Mouse (Mus musculus): ENCODE results near the gene D17Wsu92e. TPM values are rescaled to one million over a fixed set of nuclear protein-coding genes. Genes with fewer than 3 reads are reported as not detected.

Gene D17Wsu92e
- polyA plus RNA-seq, 1 experiment from 2014 or later = 17.6 TPM

GRCm38 (mm10) chr17:27768817-27769542 is 51.5 kb downstream of the D17Wsu92e start:
- peak; percentile 81 for DNase-seq (ENCODE audit: low spot score)
- Histone ChIP-seq H3K9me3 (replicated peaks) (no peaks in the 10 kb centered on the region; the same call in 1 of the 2 replicates), H3K4me1 (peaks cover 13% of the 10 kb centered on the region), H3K4me3 (no peak overlapping the region), H3K36me3 (peaks cover 77% of the 10 kb centered on the region), H3K27me3 (ENCODE audit: low read depth, poor library complexity, severe bottlenecking) (no peaks in the 10 kb centered on the region), H3K27ac (no peak overlapping the region)
- WGBS = 69% methylated on average over 8 of the region's 8 CpGs

DNA sequence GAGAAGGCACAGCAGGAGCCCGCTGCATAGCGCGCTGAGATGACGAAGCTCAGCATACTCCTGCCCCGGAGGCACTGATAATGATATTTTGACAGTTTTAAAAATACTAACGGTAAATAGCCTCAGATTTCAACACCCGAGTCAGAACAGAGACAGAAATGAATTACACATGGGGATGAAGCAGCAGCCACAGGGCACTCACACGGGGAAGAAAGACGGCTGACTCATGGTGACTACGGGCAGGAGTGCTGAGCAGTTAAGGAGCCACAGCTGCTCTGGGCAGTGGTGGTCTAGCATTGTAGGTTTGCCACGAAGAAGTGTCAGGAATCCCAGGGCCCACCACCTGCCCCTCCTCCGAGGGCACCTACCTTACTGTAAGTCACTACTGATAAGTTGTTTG is 52.9 kb downstream of the D17Wsu92e start:
- Histone ChIP-seq H3K36me3 (peaks cover 89% of the 10 kb centered on the region), H3K4me1 (peaks cover under 1% of the 10 kb centered on the region; the same call in 1 of the 2 replicates), H3K27ac (no peak overlapping the region), H3K9me3 (replicated peaks) (no peaks in the 10 kb centered on the region; the same call in 1 of the 2 replicates), H3K4me3 (no peak overlapping the region), H3K27me3 (ENCODE audit: low read depth, poor library complexity, severe bottlenecking) (no peaks in the 10 kb centered on the region)
- 93% methylated on average over 12 of the region's 12 CpGs for WGBS
- DNase-seq (ENCODE audit: low spot score) = no peak

DNA sequence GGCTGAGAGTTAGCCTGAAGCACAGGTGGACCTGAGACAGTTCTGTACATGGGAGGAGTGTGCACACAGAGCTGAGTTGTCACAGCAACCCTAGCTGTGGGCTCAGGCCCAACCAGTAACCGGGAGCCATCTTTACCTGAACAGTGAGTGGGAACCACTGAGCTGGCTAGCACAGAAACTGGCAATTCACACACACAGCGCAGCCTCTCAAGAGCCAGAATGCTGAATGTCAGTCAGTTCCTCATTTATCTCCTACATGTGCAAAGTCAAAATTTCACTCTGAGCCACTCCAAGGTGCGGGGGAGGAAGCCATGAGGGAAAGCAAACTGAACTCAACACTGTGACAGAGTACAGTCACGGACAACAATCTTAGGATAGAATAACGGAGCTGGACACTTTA is 53.3 kb downstream of the D17Wsu92e start:
- Histone ChIP-seq H3K27ac (no peak overlapping the region), H3K4me3 (no peak overlapping the region), H3K36me3 (peaks cover 89% of the 10 kb centered on the region), H3K27me3 (ENCODE audit: low read depth, poor library complexity, severe bottlenecking) (no peaks in the 10 kb centered on the region), H3K4me1 (no peaks in the 10 kb centered on the region), H3K9me3 (replicated peaks) (no peaks in the 10 kb centered on the region; the same call in 1 of the 2 replicates)
- 92% methylated on average over 5 of the region's 5 CpGs for WGBS
- no peak for DNase-seq (ENCODE audit: low spot score)

GRCm38 (mm10) chr17:27765066-27765465 is 55.4 kb downstream of the D17Wsu92e start:
- WGBS = 97% methylated on average over 6 of the region's 6 CpGs
- H3K9me3 ChIP-seq (replicated peaks) = no peaks in the 10 kb centered on the region; the same call in 1 of the 2 replicates
- H3K27ac ChIP-seq = no peak overlapping the region
- no peaks in the 10 kb centered on the region for H3K4me1 ChIP-seq
- H3K27me3 ChIP-seq (ENCODE audit: low read depth, poor library complexity, severe bottlenecking) = no peaks in the 10 kb centered on the region
- no peak overlapping the region for H3K4me3 ChIP-seq
- H3K36me3 ChIP-seq = peaks cover 84% of the 10 kb centered on the region
- no peak for DNase-seq (ENCODE audit: low spot score)

DNA sequence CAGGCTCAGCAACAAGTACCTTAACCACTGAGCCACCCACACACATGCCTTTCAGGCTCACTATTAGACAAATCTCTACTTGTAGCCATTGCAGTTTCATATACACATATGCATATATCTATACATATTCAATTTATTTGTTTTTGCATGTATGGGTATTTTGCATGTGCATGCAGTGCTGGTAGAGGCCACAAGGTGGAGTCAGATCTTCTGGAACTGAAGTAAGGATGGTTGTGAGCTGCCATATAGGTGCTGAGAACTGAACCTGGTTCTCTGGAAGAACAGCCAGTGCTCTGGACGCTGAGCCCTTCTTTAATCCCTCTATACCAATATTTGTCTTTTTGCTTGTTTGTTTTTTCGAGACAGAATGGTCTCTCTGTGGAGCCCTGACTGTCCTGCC is 56.0 kb downstream of the D17Wsu92e start:
- no peak for DNase-seq (ENCODE audit: low spot score)
- 94% methylated on average over 2 of the region's 2 CpGs for WGBS
- Histone ChIP-seq H3K36me3 (peaks cover 78% of the 10 kb centered on the region), H3K4me1 (no peaks in the 10 kb centered on the region), H3K9me3 (replicated peaks) (no peaks in the 10 kb centered on the region; the same call in 1 of the 2 replicates), H3K4me3 (no peak overlapping the region), H3K27me3 (ENCODE audit: low read depth, poor library complexity, severe bottlenecking) (no peaks in the 10 kb centered on the region), H3K27ac (no peak overlapping the region)

GRCm38 (mm10) chr17:27762884-27763283 is 57.6 kb downstream of the D17Wsu92e start:
- Histone ChIP-seq H3K27ac (no peak overlapping the region), H3K27me3 (ENCODE audit: low read depth, poor library complexity, severe bottlenecking) (no peaks in the 10 kb centered on the region), H3K4me3 (no peak overlapping the region), H3K36me3 (peaks cover 63% of the 10 kb centered on the region), H3K4me1 (no peaks in the 10 kb centered on the region), H3K9me3 (replicated peaks) (no peaks in the 10 kb centered on the region; the same call in 1 of the 2 replicates)
- DNase-seq (ENCODE audit: low spot score) = no peak
- 93% methylated on average over 11 of the region's 11 CpGs for WGBS

- 44% methylated on average over 9 of the region's 9 CpGs for WGBS
- DNase-seq (ENCODE audit: low spot score) = peak; percentile 68
- Histone ChIP-seq H3K9me3 (replicated peaks) (no peaks in the 10 kb centered on the region; the same call in 1 of the 2 replicates), H3K4me1 (no peaks in the 10 kb centered on the region), H3K36me3 (peaks cover 54% of the 10 kb centered on the region), H3K27ac (no peak overlapping the region), H3K4me3 (no peak overlapping the region), H3K27me3 (ENCODE audit: low read depth, poor library complexity, severe bottlenecking) (no peaks in the 10 kb centered on the region)
These were observed 58.7 kb downstream of the D17Wsu92e start for GRCm38 (mm10) chr17:27761639-27762336.

GRCm38 (mm10) chr17:27760169-27760568 is 60.3 kb downstream of the D17Wsu92e start:
- H3K27me3 ChIP-seq (ENCODE audit: low read depth, poor library complexity, severe bottlenecking) = no peaks in the 10 kb centered on the region
- H3K27ac ChIP-seq = no peak overlapping the region
- peaks cover 54% of the 10 kb centered on the region for H3K36me3 ChIP-seq
- 0 out of 2 replicates have a peak, but pooled peaks cover 4% of the 10 kb centered on the region for H3K4me1 ChIP-seq
- H3K9me3 ChIP-seq (replicated peaks) = no peaks in the 10 kb centered on the region; the same call in 1 of the 2 replicates
- WGBS = 85% methylated on average over 6 of the region's 6 CpGs
- no peak for DNase-seq (ENCODE audit: low spot score)
- H3K4me3 ChIP-seq = no peak overlapping the region

GRCm38 (mm10) chr17:27751314-27752202 is 68.9 kb downstream of the D17Wsu92e start:
- no peak overlapping the region for H3K4me3 ChIP-seq
- 88% methylated on average over 8 of the region's 8 CpGs for WGBS
- DNase-seq (ENCODE audit: low spot score) = no peak
- no peak overlapping the region for H3K27ac ChIP-seq
- no peaks in the 10 kb centered on the region for H3K27me3 ChIP-seq (ENCODE audit: low read depth, poor library complexity, severe bottlenecking)
- peaks cover 9% of the 10 kb centered on the region; the same call in 1 of the 2 replicates for H3K4me1 ChIP-seq
- no peaks in the 10 kb centered on the region for H3K9me3 ChIP-seq (replicated peaks)
- peaks cover 61% of the 10 kb centered on the region for H3K36me3 ChIP-seq

DNA sequence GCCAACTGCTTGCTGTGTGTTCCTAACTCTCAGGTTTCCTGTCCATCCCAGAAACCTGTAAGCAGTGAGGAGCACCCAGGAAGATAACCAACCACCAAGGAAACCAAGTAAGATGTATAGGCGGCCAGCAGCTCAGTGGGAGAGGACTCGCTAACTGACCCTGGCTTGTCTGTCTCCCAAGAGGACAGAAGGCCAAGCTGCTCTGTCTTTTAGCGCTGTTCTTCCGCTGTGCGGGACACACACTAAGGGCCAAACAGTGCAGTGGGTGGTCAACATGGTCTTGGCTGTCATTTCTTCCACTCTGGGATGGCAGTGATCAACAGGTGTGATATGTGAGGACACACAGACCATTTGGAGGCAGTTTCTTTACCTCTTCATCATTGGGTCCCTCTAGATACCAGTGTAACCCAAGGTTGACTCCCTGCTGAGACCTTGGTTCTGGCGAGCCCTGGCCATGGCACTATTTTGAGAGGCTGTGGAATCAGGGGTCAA is 70.0 kb downstream of the D17Wsu92e start:
- Histone ChIP-seq H3K4me1 (peaks cover 10% of the 10 kb centered on the region; the same call in 1 of the 2 replicates), H3K4me3 (no peak overlapping the region), H3K9me3 (replicated peaks) (no peaks in the 10 kb centered on the region), H3K27me3 (ENCODE audit: low read depth, poor library complexity, severe bottlenecking) (no peaks in the 10 kb centered on the region), H3K36me3 (peaks cover 51% of the 10 kb centered on the region), H3K27ac (no peak overlapping the region)
- no peak for DNase-seq (ENCODE audit: low spot score)
- WGBS = 94% methylated on average over 6 of the region's 6 CpGs

GRCm38 (mm10) chr17:27748123-27748522 is 72.3 kb downstream of the D17Wsu92e start:
- H3K9me3 ChIP-seq (replicated peaks) = no peaks in the 10 kb centered on the region
- peaks cover 37% of the 10 kb centered on the region for H3K36me3 ChIP-seq
- peaks cover 10% of the 10 kb centered on the region; the same call in 1 of the 2 replicates for H3K4me1 ChIP-seq
- 88% methylated on average over 2 of the region's 2 CpGs for WGBS
- H3K27me3 ChIP-seq (ENCODE audit: low read depth, poor library complexity, severe bottlenecking) = no peaks in the 10 kb centered on the region
- DNase-seq (ENCODE audit: low spot score) = no peak
- H3K27ac ChIP-seq = no peak overlapping the region
- no peak overlapping the region for H3K4me3 ChIP-seq

- Histone ChIP-seq H3K4me3 (no peak overlapping the region), H3K27me3 (ENCODE audit: low read depth, poor library complexity, severe bottlenecking) (no peaks in the 10 kb centered on the region), H3K36me3 (peaks cover 20% of the 10 kb centered on the region), H3K4me1 (peaks cover 10% of the 10 kb centered on the region; the same call in 1 of the 2 replicates), H3K9me3 (replicated peaks) (no peaks in the 10 kb centered on the region), H3K27ac (no peak overlapping the region)
- 75% methylated on average over 4 of the region's 4 CpGs for WGBS
- no peak for DNase-seq (ENCODE audit: low spot score)
These were observed 74.0 kb downstream of the D17Wsu92e start for GRCm38 (mm10) chr17:27746446-27746845.
